Mouse (Mus musculus) spleen, adult 2 months (tissue): ENCODE data around the gene Gm5089. TPM values are rescaled to one million over a fixed set of nuclear protein-coding genes. Genes with fewer than 3 reads are reported as not detected.

Source experiments
- DNase-seq, 2 experiments: peaks; one replicate each; pipeline versions ENCODE4 v3.0.0 to v3.0.0-alpha.2; 2012 to 2021; ENCODE audit warnings: low spot score in 2 of 2, low read depth in 1 of 2
- H3K27ac ChIP-seq: fragments of 200-500 bp; 2 replicates; pipeline ENCODE4 v1.5.1; 2012; ENCODE audit warnings: low read length, inconsistent platforms; ENCODE audit not compliant: insufficient read depth
- H3K27me3 ChIP-seq: fragments of 200-500 bp; 2 replicates; pipeline ENCODE4 v1.6.1; 2012; ENCODE audit warnings: mild to moderate bottlenecking, moderate library complexity, low read length, inconsistent platforms; ENCODE audit not compliant: control insufficient read depth, insufficient read depth
- H3K36me3 ChIP-seq: fragments of 200-500 bp; 2 replicates; pipeline ENCODE4 v1.6.1; 2012; ENCODE audit warnings: mild to moderate bottlenecking, low read length, inconsistent platforms; ENCODE audit not compliant: control insufficient read depth, insufficient read depth
- H3K4me1 ChIP-seq: fragments of 200-500 bp; 2 replicates; pipeline ENCODE4 v1.6.1; 2011; ENCODE audit warnings: inconsistent platforms; ENCODE audit not compliant: control insufficient read depth, insufficient read depth, insufficient read length
- H3K4me3 ChIP-seq: fragments of 200-500 bp; 2 replicates; pipeline ENCODE4 v1.5.1; 2011; ENCODE audit warnings: mild to moderate bottlenecking, inconsistent platforms; ENCODE audit not compliant: insufficient read depth, insufficient read length; ENCODE audit errors: extremely low read depth
- CTCF ChIP-seq: fragments of 200-500 bp; IDR thresholded peaks from 2 replicates; pipeline ENCODE4 v1.5.1; 2011; ENCODE audit warnings: mild to moderate bottlenecking, inconsistent platforms; ENCODE audit not compliant: insufficient read depth, insufficient read length, insufficient replicate concordance; ENCODE audit errors: extremely low read depth
- POLR2A ChIP-seq: fragments of 200-500 bp; IDR thresholded peaks from 2 replicates; pipeline ENCODE4 v1.6.1; 2011; ENCODE audit warnings: low read depth, low read length, inconsistent platforms
- WGBS: fragments of 180-500 bp; shearing (Covaris S2); methylation state at CpG from one replicate; pipeline ENCODE4 v1.1.7; 2018; 5-methylcytosine and 5-hydroxymethylcytosine counted together
- polyA plus RNA-seq: library from polyadenylated mRNA; depleted of rRNA; stranded (reverse); fragments of >200 nt; gene quantifications from 2 replicates; pipeline ENCODE4 v1.2.3, GENCODE M21; 2012

Gene Gm5089
- polyA plus RNA-seq, 1 experiment: not detected

DNA sequence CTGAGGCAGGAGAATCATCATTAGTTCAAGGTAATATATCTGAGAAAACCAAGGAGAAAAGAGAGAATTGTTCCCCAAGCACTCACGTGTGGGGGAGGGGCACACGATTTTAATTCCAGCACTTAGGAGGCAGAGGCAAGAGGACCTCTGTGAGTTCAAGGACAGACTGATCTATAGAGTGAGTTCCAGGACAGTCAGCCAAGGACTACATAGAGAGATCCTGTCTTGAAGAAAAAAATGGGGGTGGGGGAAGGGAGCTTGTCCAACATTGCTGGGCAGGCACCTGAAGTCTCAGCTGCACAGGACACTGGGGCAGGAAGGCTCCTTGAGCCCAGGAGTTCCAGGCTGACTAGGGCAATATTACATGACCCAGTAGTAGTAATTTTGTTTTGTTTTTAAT, 36.1 kb downstream of the Gm5089 start:
- Histone ChIP-seq H3K27me3 (no peaks in the 10 kb centered on the region), H3K4me1 (no peaks in the 10 kb centered on the region), H3K4me3 (no peak overlapping the region), H3K36me3 (no peaks in the 10 kb centered on the region), H3K27ac (no peak overlapping the region)
- no peak for DNase-seq
- TF ChIP-seq POLR2A (no peak), CTCF (no peak)
- 93% methylated on average over 2 of the region's 2 CpGs for WGBS

GRCm38 (mm10) chr14:122413542-122413928, 37.4 kb downstream of the Gm5089 start:
- DNase-seq: no peak
- H3K27ac ChIP-seq: no peak overlapping the region
- no peak for TF ChIP-seq CTCF
- no peak for TF ChIP-seq POLR2A
- H3K27me3 ChIP-seq: no peaks in the 10 kb centered on the region
- no peaks in the 10 kb centered on the region for H3K36me3 ChIP-seq
- WGBS: 86% methylated on average over 2 of the region's 2 CpGs
- no peak overlapping the region for H3K4me3 ChIP-seq
- H3K4me1 ChIP-seq: no peaks in the 10 kb centered on the region

DNA sequence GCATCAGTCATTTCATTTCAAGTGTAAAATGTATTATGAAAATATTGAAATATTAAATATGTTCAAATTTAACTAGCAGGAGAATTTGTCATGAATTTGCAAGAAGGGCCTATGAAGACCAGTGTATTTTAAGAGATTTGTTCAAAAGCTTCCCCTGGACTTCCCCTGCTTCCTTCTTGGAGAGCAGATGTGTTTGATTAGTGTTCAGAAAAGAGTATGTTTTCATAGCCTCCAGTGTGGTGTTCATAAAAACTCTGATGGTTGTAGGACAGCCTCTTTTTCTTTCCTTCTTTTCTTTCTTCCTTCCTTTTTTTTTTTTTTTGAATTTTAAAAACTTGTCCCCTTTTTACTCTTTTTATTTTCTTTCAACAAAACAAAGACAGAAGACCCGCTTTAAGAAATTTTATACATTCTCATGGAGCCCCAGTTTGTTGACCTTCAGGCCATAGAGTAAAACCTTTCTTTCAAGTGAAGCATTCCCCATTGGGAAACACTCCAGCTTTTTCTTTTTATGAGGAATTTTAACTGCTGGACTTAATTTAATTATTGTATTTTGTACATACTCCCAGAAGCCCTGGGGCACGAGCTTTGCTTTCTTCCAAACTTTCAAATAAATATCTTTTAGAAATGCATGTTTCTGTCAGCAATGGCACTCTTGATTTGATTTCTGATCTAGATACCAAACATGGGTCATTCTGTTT, 37.9 kb downstream of the Gm5089 start:
- no peak for DNase-seq
- Histone ChIP-seq H3K36me3 (no peaks in the 10 kb centered on the region), H3K27me3 (no peaks in the 10 kb centered on the region), H3K4me3 (no peak overlapping the region), H3K27ac (no peak overlapping the region), H3K4me1 (no peaks in the 10 kb centered on the region)
- TF ChIP-seq CTCF (no peak), POLR2A (no peak)
- WGBS: 78% methylated on average over 2 of the region's 2 CpGs

DNA sequence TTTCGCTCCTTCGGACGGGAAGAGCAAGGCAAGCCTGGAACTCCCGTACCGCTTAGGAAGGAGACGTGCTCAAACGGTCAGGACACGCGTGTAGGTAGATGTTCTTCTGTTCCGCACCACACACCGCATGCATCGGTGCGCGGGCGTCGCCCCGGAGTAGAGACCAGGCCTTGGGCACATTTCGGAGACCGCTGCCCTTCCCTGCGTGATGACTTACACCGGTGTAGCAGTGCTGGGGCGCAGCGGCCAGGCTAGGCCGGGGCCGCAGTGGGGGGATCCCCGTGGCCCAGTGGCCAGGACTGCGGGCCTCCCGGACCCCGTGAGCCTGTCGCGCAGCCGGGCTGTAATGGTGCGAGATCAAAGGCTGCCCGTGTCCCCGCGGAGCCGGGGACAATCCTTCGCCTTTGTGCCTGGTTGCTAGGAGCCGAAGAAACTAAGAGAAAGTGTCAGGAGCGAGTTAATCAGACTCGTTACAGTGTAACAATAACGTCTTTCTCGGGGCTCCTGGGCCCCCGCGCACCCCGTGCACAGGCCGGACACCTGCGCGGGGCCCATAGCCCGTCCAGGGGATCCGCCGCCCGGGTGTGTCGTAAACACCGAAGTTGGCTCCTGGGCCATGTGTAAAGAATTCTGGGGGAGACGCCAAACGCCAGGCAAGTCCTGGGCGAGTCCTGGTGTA, 44.2 kb downstream of the Gm5089 start:
- H3K4me1 ChIP-seq: peaks cover 3% of the 10 kb centered on the region
- no peak for DNase-seq
- WGBS: 4% methylated on average over 58 of the region's 58 CpGs
- TF ChIP-seq CTCF: no peak
- no peak for TF ChIP-seq POLR2A
- H3K27me3 ChIP-seq: peaks cover 4% of the 10 kb centered on the region
- no peak overlapping the region; the same call in 1 of the 2 replicates for H3K4me3 ChIP-seq
- H3K36me3 ChIP-seq: no peaks in the 10 kb centered on the region
- no peak overlapping the region for H3K27ac ChIP-seq

GRCm38 (mm10) chr14:122405897-122406540, 44.9 kb downstream of the Gm5089 start:
- Histone ChIP-seq H3K4me1 (peaks cover 3% of the 10 kb centered on the region), H3K4me3 (no peak overlapping the region; the same call in 1 of the 2 replicates), H3K27ac (no peak overlapping the region), H3K36me3 (no peaks in the 10 kb centered on the region), H3K27me3 (peaks cover 4% of the 10 kb centered on the region)
- WGBS: 3% methylated on average over 18 of the region's 18 CpGs
- no peak for TF ChIP-seq CTCF
- no peak for DNase-seq

DNA sequence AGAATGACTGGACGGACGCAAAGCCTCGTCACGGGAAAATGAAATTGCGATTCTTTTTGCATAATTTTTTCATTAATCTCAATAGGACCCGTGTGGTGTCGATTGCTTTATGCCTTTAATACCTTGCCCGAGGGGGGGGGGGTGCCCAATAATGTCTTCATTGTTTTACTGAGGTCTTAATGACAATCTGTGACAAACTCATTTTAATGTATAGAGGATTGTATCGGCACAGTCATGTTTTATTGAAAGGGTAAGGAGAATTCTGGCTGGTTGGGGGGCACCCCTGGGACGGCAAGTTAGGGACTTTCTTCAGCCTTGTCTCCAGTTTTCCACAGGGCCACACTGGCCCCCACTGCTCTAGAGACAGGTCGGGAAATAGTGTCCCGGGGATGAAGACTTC, 45.7 kb downstream of the Gm5089 start:
- Histone ChIP-seq H3K4me3 (no peak overlapping the region), H3K27me3 (peaks cover 4% of the 10 kb centered on the region), H3K36me3 (no peaks in the 10 kb centered on the region), H3K4me1 (peaks cover 3% of the 10 kb centered on the region), H3K27ac (no peak overlapping the region)
- DNase-seq: no peak
- no peak for TF ChIP-seq CTCF
- no peak for TF ChIP-seq POLR2A
- WGBS: 74% methylated on average over 12 of the region's 12 CpGs

DNA sequence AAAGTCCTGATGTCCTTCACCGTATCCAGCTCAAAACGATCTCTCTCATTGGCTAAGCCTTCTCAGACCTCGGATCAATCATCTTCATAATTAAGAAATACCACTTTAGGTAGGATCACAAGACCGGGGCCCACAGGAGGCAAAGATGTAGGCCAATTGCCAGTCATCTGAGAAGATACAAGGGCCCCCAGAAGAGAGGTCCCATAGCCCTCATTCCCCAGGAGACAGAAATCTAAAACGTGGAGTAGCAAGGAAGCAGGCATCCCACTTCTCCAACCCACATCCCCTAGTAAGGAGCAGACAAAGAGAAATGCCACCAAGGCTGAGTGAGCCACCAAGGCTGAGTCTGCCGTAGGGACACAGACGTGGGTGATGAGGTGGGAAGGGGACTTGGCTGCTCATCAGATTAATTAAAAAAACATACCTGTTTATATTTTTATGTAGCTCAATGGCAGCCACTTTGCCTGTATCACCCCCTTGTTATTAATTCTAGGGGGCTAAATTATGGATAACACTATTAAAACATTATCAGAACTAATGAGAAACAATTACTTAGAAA, 46.2 kb downstream of the Gm5089 start:
- 86% methylated on average over 7 of the region's 7 CpGs for WGBS
- Histone ChIP-seq H3K36me3 (no peaks in the 10 kb centered on the region), H3K4me1 (peaks cover 3% of the 10 kb centered on the region), H3K4me3 (no peak overlapping the region), H3K27ac (no peak overlapping the region), H3K27me3 (peaks cover 4% of the 10 kb centered on the region)
- TF ChIP-seq POLR2A: no peak
- no peak for TF ChIP-seq CTCF
- DNase-seq: no peak
